Mouse (Mus musculus) heart, adult 8-10 months (tissue): ENCODE results near the gene Arfrp1. TPM values are rescaled to one million over a fixed set of nuclear protein-coding genes. Genes with fewer than 3 reads are reported as not detected.

ENCODE experiments used
- total RNA-seq, 4 experiments: library from RNA; stranded (reverse); gene quantifications; 2 replicates each; pipeline ENCODE4 v1.2.4; 2022

Arfrp1 gene
- total RNA-seq, 4 experiments from 2014 or later = 50.2 to 56.0 (median 53.9) TPM

Other genes with a start within 250 kb of the Arfrp1 start
- under 1 TPM in 3 of 4 experiments, not detected in 1; 0.06 to 0.12 (median 0.09) TPM for gene Kcnq2, start 230.1 kb downstream of the Arfrp1 start, total RNA-seq
- 1,000 to 10,000 TPM; 1,613 to 1,715 (median 1,670) TPM for gene Eef1a2, start 208.4 kb downstream of the Arfrp1 start, total RNA-seq
- 10 to 100 TPM; 45.3 to 54.3 (median 52.4) TPM for gene Ppdpf, start 178.2 kb downstream of the Arfrp1 start, total RNA-seq
- not detected for gene Ptk6, start 162.6 kb downstream of the Arfrp1 start, total RNA-seq
- under 1 TPM; 0.30 to 0.46 (median 0.38) TPM for gene Srms, start 152.2 kb downstream of the Arfrp1 start, total RNA-seq
- not detected for gene Fndc11, start 145.4 kb downstream of the Arfrp1 start, total RNA-seq
- 1 to 10 TPM; 7.9 to 9.5 (median 9.0) TPM for gene Helz2, start 123.4 kb downstream of the Arfrp1 start, total RNA-seq
- gene Gmeb2, start 77.4 kb downstream of the Arfrp1 start, total RNA-seq = 1 to 10 TPM; 6.9 to 8.8 (median 7.7) TPM
- under 1 TPM in 2 of 4 experiments, not detected in 2; 0.30 to 0.47 TPM for gene Stmn3, start 50.9 kb downstream of the Arfrp1 start, total RNA-seq
- 10 to 100 TPM in 2 of 4 experiments, 1 to 10 TPM in 2; 8.1 to 13.0 (median 10.0) TPM for gene Rtel1, start 45.7 kb downstream of the Arfrp1 start, total RNA-seq
- 10 to 100 TPM; 17.4 to 22.9 (median 18.1) TPM for gene Zgpat, start 476 bp downstream of the Arfrp1 start, total RNA-seq
- 1 to 10 TPM; 4.6 to 5.1 (median 4.8) TPM for gene Lime1, start 14.7 kb upstream of the Arfrp1 start, total RNA-seq
- 10 to 100 TPM in 2 of 4 experiments, 1 to 10 TPM in 2; 8.9 to 11.5 (median 10.5) TPM for gene Zbtb46, start 94.0 kb upstream of the Arfrp1 start, total RNA-seq
- gene Abhd16b, start 127.8 kb upstream of the Arfrp1 start, total RNA-seq = not detected
- gene Tpd52l2, start 131.7 kb upstream of the Arfrp1 start, total RNA-seq = 10 to 100 TPM; 65.6 to 72.6 (median 66.5) TPM
- gene Dnajc5, start 155.1 kb upstream of the Arfrp1 start, total RNA-seq = 10 to 100 TPM; 57.8 to 71.4 (median 65.0) TPM
- 10 to 100 TPM; 26.8 to 39.2 (median 35.0) TPM for gene Uckl1, start 219.5 kb upstream of the Arfrp1 start, total RNA-seq
- gene Prpf6, start 226.5 kb upstream of the Arfrp1 start, total RNA-seq = 10 to 100 TPM; 34.3 to 42.6 (median 35.0) TPM
- gene Zfp512b, start 227.4 kb upstream of the Arfrp1 start, total RNA-seq = 10 to 100 TPM; 11.0 to 18.7 (median 14.0) TPM
- 1 to 10 TPM; 1.2 to 1.6 (median 1.5) TPM for gene Samd10, start 233.8 kb upstream of the Arfrp1 start, total RNA-seq